Mouse (Mus musculus) C2C12 (cell line): ENCODE data around the gene Ezr.

ENCODE experiments used
- CTCF ChIP-seq: IDR thresholded peaks from one replicate; pipeline ENCODE4 v1.5.1; 2011; ENCODE audit not compliant: control insufficient read depth, insufficient read depth, insufficient read length
- USF1 ChIP-seq: IDR thresholded peaks from one replicate; pipeline ENCODE4 v1.6.1; 2011; ENCODE audit warnings: low read depth, mild to moderate bottlenecking, control low read depth, moderate library complexity

DNA sequence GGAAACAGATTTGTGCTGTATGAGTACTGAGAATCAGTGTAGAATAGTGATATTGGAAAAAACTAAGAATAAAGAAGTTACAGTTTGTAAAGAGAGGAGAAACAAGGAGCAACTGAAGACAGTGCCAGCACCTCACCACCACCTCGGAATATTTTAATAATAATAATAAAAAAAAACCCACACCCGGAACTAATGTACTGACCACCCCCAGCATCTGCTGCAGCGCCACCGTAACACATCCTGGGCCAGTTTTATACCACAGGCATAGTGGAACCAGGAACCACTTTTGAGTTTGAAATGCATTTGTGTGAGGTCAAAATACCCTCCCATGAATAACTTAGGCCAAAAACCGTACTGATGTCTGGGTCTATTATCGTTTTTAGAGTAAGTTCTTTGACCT lies 1.3 kb downstream of the Ezr start:
- TF ChIP-seq CTCF, result no peak
- no peak for TF ChIP-seq USF1
